Mouse (Mus musculus): ENCODE data around the gene Prdm16.

The Prdm16 gene

DNA sequence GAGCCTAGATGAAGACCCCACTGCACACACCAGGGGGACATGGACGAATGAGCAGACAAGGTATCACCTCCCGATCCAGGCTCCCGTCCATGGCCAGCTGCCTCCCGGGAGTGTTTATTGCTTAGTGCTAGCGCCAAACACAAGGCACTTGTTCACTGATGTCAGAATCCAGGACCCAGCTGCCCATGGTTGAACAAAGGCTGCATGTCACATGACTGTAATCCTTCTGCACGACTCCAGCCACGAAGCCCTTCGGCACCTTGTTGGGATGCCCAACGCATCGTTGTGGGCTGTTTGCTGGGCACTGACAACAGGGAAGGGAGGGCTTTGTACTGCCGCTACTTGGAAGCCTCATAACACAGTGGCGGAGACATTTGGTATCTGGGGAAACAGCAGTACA is 300.9 kb downstream of the Prdm16 start, which contains the start of gene B230104I21Rik:
TSS of gene B230104I21Rik (plus strand) at position 367 of the 400 bp plus-strand sequence.
- peak; percentile 41 for DNase-seq (ENCODE audit: inconsistent ontology term)

- peak; percentile 65 for DNase-seq (ENCODE audit: inconsistent ontology term)
Measured at GRCm38 (mm10) chr4:154334699-154335402, 301.8 kb downstream of the Prdm16 start.

DNA sequence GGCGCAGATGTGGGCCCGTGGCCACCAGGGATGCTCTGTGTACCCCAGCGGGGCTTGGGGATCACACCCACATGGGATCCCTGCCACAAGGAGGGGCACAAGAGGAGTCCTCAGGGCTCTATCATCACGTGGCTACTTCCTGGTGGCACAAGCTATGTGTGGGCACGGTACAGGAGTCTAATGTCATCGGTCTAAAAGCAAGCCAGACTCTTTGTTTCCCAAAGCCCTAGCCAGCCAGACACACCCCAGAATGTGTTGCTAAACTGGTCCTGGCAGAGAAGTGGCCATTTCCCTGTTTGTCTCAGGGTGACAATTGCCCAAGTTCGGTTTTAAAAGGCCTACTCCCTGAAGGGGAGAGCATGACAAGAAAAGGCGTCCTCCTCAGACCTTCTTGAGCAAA is 303.4 kb downstream of the Prdm16 start:
- DNase-seq (ENCODE audit: inconsistent ontology term): no peak

GRCm38 (mm10) chr4:154331271-154331670 is 305.4 kb downstream of the Prdm16 start:
- no peak for DNase-seq (ENCODE audit: inconsistent ontology term)

DNA sequence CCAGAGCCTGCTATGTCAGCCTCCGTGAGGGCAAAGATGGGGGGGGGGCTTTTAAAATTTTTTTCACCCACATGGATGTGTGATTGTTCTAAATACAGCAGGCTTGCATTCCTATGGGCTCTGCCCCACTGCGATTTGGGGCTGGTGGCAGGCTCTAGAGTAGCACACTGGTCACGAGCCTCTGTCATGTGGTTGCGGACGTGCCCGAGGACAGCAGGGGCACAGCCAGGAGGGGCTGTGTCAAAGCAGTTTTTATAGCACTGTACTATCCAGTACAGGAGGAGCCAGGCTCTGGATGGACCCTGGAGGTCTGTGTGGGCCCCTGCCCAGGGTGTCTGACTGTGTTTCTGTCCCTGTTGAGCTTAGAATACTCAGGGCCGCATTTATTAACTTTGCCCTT is 306.7 kb downstream of the Prdm16 start:
- DNase-seq (ENCODE audit: inconsistent ontology term): no peak

DNA sequence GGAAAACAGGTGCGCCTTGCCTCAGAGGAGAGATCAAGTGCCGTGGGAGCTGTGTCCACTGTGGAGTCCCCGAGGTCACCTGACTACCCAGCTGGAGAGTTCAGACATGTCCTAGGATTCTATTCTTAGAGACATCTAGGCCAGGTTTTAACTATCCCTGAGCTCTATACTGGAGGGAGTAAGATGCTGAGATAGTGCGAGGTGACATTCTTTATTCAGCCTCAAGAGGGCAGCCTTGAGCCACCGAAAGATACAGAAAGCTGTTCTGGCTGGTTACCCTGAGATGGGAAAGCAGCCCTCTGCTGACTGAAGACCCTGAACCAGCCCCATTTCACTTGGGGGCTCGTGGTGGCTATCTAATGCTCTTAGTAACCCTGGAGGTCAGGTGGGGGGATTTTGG is 307.8 kb downstream of the Prdm16 start:
- peak; percentile 50 for DNase-seq (ENCODE audit: inconsistent ontology term)

GRCm38 (mm10) chr4:154328431-154328830 is 308.2 kb downstream of the Prdm16 start:
- no peak for DNase-seq (ENCODE audit: inconsistent ontology term)

DNA sequence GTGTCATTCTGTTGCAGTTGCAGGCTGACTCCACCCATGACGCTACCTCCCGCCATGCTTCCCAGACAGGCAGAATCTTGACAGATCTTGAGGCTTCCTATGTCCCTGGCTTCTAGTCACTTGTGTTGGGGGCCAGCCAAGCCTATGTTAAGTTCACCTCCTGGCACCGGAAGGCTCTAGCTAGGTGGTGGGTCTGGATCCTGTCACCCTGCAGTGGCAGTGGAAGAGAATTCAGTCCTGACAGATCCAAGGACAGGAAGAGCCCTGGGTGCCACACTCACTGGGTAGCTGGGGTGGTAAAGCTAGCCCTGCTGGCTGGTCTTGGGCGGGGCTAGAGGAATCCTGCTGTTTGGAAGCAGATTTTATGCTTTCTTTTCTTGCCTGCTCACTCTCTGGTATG is 311.3 kb downstream of the Prdm16 start:
- DNase-seq (ENCODE audit: inconsistent ontology term): no peak

GRCm38 (mm10) chr4:154313622-154313967 is 323.1 kb downstream of the Prdm16 start:
- DNase-seq (ENCODE audit: inconsistent ontology term): no peak

- DNase-seq (ENCODE audit: inconsistent ontology term): peak; percentile 76
Measured at GRCm38 (mm10) chr4:154312935-154313621, 323.6 kb downstream of the Prdm16 start.

DNA sequence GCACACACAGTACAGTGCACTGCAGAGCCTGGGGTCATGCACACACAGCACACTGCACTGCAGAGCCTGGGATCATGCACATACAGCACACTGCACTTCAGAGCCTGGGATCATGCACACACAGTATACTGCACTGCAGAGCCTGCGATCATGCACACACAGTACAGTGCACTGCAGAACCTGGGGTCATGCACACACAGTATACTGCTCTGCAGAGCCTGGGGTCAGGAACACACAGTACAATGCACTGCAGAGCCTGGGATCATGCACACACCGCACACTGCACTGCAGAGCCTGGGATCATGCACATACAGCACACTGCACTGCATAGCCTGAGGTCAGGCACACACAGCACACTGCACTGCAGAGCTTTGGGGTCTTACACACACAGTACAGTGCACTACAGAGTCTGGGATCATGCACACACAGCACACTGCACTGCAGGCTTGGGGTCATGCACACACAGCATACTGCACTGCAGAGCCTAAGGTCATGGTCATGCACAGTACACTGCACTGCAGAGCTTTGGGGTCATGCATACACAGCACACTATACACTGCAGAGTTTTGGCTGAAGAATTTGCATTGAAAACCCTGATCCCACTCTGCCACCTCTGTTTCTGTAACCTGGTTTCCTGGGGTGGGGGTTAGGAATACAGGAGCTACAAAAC is 324.4 kb downstream of the Prdm16 start:
- DNase-seq (ENCODE audit: inconsistent ontology term): no peak

- DNase-seq (ENCODE audit: inconsistent ontology term): no peak
Measured at GRCm38 (mm10) chr4:154310576-154311262, 326.0 kb downstream of the Prdm16 start.

DNA sequence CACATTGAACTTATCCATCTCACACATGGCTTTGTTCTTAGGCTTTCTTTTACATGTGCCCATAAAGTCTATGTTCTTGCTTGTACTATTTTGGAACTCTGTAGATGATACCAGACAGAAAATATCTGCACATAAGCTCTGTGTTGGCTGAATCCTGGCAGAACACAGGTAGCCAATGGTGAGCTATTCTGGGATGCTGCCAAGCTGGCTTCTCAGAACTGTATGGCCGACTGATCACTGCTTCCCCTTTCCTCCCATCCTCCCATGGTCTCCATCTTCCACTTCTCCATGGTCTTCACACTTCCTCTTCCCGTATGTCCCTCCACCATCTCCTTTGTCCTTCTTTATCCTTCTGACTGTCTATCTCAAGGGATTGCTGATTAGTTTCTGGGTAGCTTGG is 327.5 kb downstream of the Prdm16 start:
- no peak for DNase-seq (ENCODE audit: inconsistent ontology term)

DNA sequence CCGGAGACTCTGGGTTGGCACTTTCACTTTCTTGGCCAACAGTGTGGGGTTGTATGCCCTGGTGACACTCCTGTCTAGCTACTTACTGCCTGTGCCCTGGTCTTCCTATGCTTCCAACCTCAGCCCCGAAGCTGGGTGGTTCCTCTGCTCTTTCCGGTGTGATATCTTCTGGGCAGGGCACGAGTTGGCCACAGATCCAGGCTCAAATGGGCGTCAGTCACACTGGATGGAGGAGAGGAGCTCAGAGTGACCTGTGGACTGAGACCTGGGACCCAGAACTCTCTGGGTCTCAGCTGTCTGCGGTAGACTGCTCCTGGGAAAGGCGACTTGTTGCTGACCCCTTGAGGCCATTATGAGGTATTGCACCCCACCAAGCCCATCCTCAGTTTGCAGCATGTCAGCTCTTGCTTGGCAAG is 335.2 kb downstream of the Prdm16 start, which contains the start of gene Arhgef16:
TSS of gene Arhgef16 (minus strand) at position 211 of the 416 bp plus-strand sequence.
- DNase-seq (ENCODE audit: inconsistent ontology term): peak; percentile 44

- DNase-seq (ENCODE audit: inconsistent ontology term): peak; percentile 12
Measured at GRCm38 (mm10) chr4:154299541-154300271, 337.0 kb downstream of the Prdm16 start.

GRCm38 (mm10) chr4:154297761-154298160 is 338.9 kb downstream of the Prdm16 start:
- DNase-seq (ENCODE audit: inconsistent ontology term): no peak

DNA sequence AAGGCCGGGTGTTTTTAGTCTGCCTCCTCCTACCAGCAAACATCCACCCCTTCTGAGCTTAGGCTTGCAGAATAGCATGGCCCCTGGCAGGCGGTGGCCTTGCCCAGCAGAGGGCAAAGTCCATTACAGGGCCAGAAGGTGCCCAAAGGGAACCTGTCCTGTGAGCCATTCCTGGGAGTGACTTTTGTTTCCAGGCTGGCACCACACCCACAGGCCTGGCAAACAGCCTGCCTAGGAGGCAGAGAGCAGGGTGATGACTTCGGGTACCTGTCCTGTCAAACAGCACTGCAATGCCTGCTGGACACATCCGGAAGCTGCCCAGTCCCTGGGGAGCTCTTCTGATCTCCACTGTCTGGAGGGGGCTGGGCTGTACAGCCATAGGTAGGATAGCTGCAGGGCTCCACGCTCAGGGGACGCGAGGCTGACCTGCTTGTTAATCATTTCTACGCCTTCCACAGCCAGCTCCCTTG is 342.4 kb downstream of the Prdm16 start:
- DNase-seq (ENCODE audit: inconsistent ontology term): no peak

GRCm38 (mm10) chr4:154293735-154294201 is 342.9 kb downstream of the Prdm16 start:
- no peak for DNase-seq (ENCODE audit: inconsistent ontology term)

DNA sequence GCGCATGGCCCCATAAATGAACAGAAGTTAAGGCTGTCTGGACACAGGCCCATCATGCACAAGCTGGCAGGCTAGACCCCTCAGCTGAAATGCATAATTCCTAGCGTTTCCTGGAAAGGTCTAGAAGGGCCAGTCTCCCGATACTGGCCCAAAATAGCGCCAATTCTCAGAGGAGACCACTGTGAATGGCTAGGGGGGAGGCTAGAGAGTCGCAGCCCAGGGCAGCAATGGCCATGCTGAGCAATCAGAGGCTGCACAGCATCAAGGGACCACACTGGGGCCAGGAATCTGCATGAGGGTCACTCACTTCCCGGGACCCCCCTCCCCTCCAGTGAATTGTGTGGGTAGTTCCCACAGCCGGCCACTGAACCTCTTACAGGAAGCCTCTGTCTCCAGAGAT is 353.0 kb downstream of the Prdm16 start:
- no peak for DNase-seq (ENCODE audit: inconsistent ontology term)

GRCm38 (mm10) chr4:154279481-154279880 is 357.2 kb downstream of the Prdm16 start:
- DNase-seq (ENCODE audit: inconsistent ontology term): no peak

- DNase-seq (ENCODE audit: inconsistent ontology term): peak; percentile 43
Measured at GRCm38 (mm10) chr4:154273000-154273399, 363.7 kb downstream of the Prdm16 start.

Measured in Muller cell, postnatal 12 days (primary cell).